ENCODE assay signal across 9 mouse cellular contexts in genomic region chr12:71855730-71856479, GRCm38 (mm10). TPM values are rescaled to one million over a fixed set of nuclear protein-coding genes. Genes with fewer than 3 reads are reported as not detected.
DNase-seq lines count a peak whose midpoint lies in the region; ATAC-seq lines count a peak whose summit lies in the region.
"Had no signal": no experiment of that assay in that cellular context is flagged by ENCODE, and none has a peak within 500 bp of the region (broad histone marks: within the 10 kb centered on the region; RNA-seq: fewer than 3 reads in every experiment).

No protein-coding gene starts in this region.

- no peaks in the 10 kb centered on the region for H3K9me3 ChIP-seq in forebrain, embryonic 16.5 days (ENCODE audit: control insufficient read depth, low read length)
- H3K9me3 ChIP-seq in limb, embryonic 13.5 days: no peaks in the 10 kb centered on the region
- H3K9me3 ChIP-seq in midbrain, embryonic 15.5 days: no peaks in the 10 kb centered on the region

- peaks cover 32% of the 10 kb centered on the region for H3K4me1 ChIP-seq in forebrain, embryonic 16.5 days (replicated peaks; ENCODE audit: control insufficient read depth, insufficient read depth, low read length)
- H3K4me1 ChIP-seq in limb, embryonic 13.5 days: peaks cover 75% of the 10 kb centered on the region
- H3K4me1 ChIP-seq in midbrain, embryonic 15.5 days: peaks cover 43% of the 10 kb centered on the region

- peak; percentile 87 for DNase-seq in MN1 (ENCODE audit: low spot score)
- DNase-seq in brain, adult 2 months (ENCODE audit: low read depth, low spot score): peak; percentile 80
- DNase-seq in heart, postnatal 4 days: peak; percentile 75
- DNase-seq in yolk sac, embryonic 10.5 days (ENCODE audit: low spot score): peak; percentile 44
- no peak for DNase-seq in urinary bladder, postnatal 25 days (ENCODE audit: low spot score)

- 0 out of 2 replicates have a peak overlapping the region, but pooled peaks have one; percentile 12 for H3K27ac ChIP-seq in forebrain, embryonic 16.5 days (ENCODE audit: low read length)
- peak overlapping the region; percentile 78; the same call in 1 of the 2 replicates for H3K27ac ChIP-seq in limb, embryonic 13.5 days
- 0 out of 2 replicates have a peak overlapping the region, but pooled peaks have one; percentile 30 for H3K27ac ChIP-seq in midbrain, embryonic 15.5 days
- H3K27ac ChIP-seq: liver, embryonic 14.5 days had no signal

- no peaks in the 10 kb centered on the region for H3K36me3 ChIP-seq in forebrain, embryonic 16.5 days (ENCODE audit: control insufficient read depth, insufficient read depth)
- H3K36me3 ChIP-seq in limb, embryonic 13.5 days: peaks cover 7% of the 10 kb centered on the region
- H3K36me3 ChIP-seq in midbrain, embryonic 15.5 days (replicated peaks): no peaks in the 10 kb centered on the region

- ATAC-seq in forebrain, embryonic 16.5 days: peak; percentile 51
- ATAC-seq in limb, embryonic 13.5 days (ENCODE audit: low FRiP score, low read depth): peak; percentile 72
- peak; percentile 46; the same call in 1 of the 2 replicates for ATAC-seq in midbrain, embryonic 15.5 days (replicated peaks)

- 0 out of 2 replicates have a peak overlapping the region, but pooled peaks have one; percentile 10 for H3K9ac ChIP-seq in forebrain, embryonic 16.5 days (replicated peaks; ENCODE audit: low read depth, low read length)
- no peak overlapping the region for H3K9ac ChIP-seq in limb, embryonic 13.5 days
- no peak overlapping the region for H3K9ac ChIP-seq in midbrain, embryonic 15.5 days
- H3K9ac ChIP-seq: liver, embryonic 14.5 days had no signal

- H3K27me3 ChIP-seq in forebrain, embryonic 16.5 days (replicated peaks; ENCODE audit: control insufficient read depth, insufficient read depth, low read length): no peaks in the 10 kb centered on the region
- no peaks in the 10 kb centered on the region for H3K27me3 ChIP-seq in limb, embryonic 13.5 days
- H3K27me3 ChIP-seq in midbrain, embryonic 15.5 days (replicated peaks): no peaks in the 10 kb centered on the region

- no peak overlapping the region for H3K4me2 ChIP-seq in forebrain, embryonic 16.5 days (ENCODE audit: low read length)
- peak overlapping the region; percentile 37 for H3K4me2 ChIP-seq in limb, embryonic 13.5 days (replicated peaks)
- no peak overlapping the region for H3K4me2 ChIP-seq in midbrain, embryonic 15.5 days

- WGBS in forebrain, embryonic 16.5 days: 43% methylated on average over 10 of the region's 10 CpGs
- WGBS in limb, embryonic 13.5 days: 34% methylated on average over 10 of the region's 10 CpGs
- WGBS in midbrain, embryonic 15.5 days: 54% methylated on average over 10 of the region's 10 CpGs

- H3K4me3 ChIP-seq in forebrain, embryonic 16.5 days (replicated peaks; ENCODE audit: low read length): no peak overlapping the region
- no peak overlapping the region for H3K4me3 ChIP-seq in limb, embryonic 13.5 days
- H3K4me3 ChIP-seq in midbrain, embryonic 15.5 days: no peak overlapping the region

RNA-seq across cellular contexts. Expression of gene Daam1, which starts 25.0 kb away (rescaled TPM):
- polyA plus RNA-seq in forebrain, embryonic 16.5 days (2015; fragmentation: Nextera tagmentation; extraction: Ambion mirVana): 28.1 and 29.7 TPM in 2 replicates
- 10 to 100 TPM; 88.8 to 92.1 TPM for total RNA-seq in heart, postnatal 4 days (2021)
- polyA plus RNA-seq in limb, embryonic 13.5 days (2015; fragmentation: Nextera tagmentation; extraction: Ambion mirVana): 8.0 and 8.7 TPM in 2 replicates
- 28.1 and 31.4 TPM in 2 replicates for polyA plus RNA-seq in midbrain, embryonic 15.5 days (2015; fragmentation: Nextera tagmentation; extraction: Ambion mirVana)

Comparison
In these comparisons a context has a peak if more than half of its experiments do, and no peak if none do; other contexts are left out.
1. H3K27ac ChIP-seq: peak in every context shown above with its lines; median percentile 78 in limb, embryonic 13.5 days; 30 in midbrain, embryonic 15.5 days; 12 in forebrain, embryonic 16.5 days.